Mouse (Mus musculus): ENCODE measurements around the gene Supt3.
A peak's percentile ranks its signal among the peaks of the same experiment; 100 is the strongest.

Gene Supt3

GRCm38 (mm10) chr17:45056894-45057293 lies 279.9 kb downstream of the Supt3 start:
- no peak for DNase-seq (ENCODE audit: low spot score)

- no peak for DNase-seq (ENCODE audit: low spot score)
These were observed 280.8 kb downstream of the Supt3 start for GRCm38 (mm10) chr17:45057780-45058179.

GRCm38 (mm10) chr17:45058566-45059363 lies 281.8 kb downstream of the Supt3 start:
- no peak for DNase-seq (ENCODE audit: low spot score)

- no peak for DNase-seq (ENCODE audit: low spot score)
These were observed 286.8 kb downstream of the Supt3 start for GRCm38 (mm10) chr17:45063776-45064175.

GRCm38 (mm10) chr17:45065465-45065864 lies 288.5 kb downstream of the Supt3 start:
- no peak for DNase-seq (ENCODE audit: low spot score)

GRCm38 (mm10) chr17:45067441-45067840 lies 290.5 kb downstream of the Supt3 start:
- DNase-seq (ENCODE audit: low spot score), result no peak

GRCm38 (mm10) chr17:45068321-45068720 lies 291.4 kb downstream of the Supt3 start:
- DNase-seq (ENCODE audit: low spot score), result peak; percentile 60

- DNase-seq (ENCODE audit: low spot score), result no peak
These were observed 295.8 kb downstream of the Supt3 start for GRCm38 (mm10) chr17:45072495-45073347.

GRCm38 (mm10) chr17:45073348-45073634 lies 296.3 kb downstream of the Supt3 start:
- DNase-seq (ENCODE audit: low spot score), result no peak

- no peak for DNase-seq (ENCODE audit: low spot score)
These were observed 296.8 kb downstream of the Supt3 start for GRCm38 (mm10) chr17:45073779-45074178.

- no peak for DNase-seq (ENCODE audit: low spot score)
These were observed 300.0 kb downstream of the Supt3 start for GRCm38 (mm10) chr17:45076951-45077350.

GRCm38 (mm10) chr17:45077921-45078640 lies 301.1 kb downstream of the Supt3 start:
- DNase-seq (ENCODE audit: low spot score), result no peak

- no peak for DNase-seq (ENCODE audit: low spot score)
These were observed 304.6 kb downstream of the Supt3 start for GRCm38 (mm10) chr17:45081521-45081920.

- DNase-seq (ENCODE audit: low spot score), result no peak
These were observed 305.1 kb downstream of the Supt3 start for GRCm38 (mm10) chr17:45081955-45082475.

- DNase-seq (ENCODE audit: low spot score), result no peak
These were observed 309.4 kb downstream of the Supt3 start for GRCm38 (mm10) chr17:45086361-45086760.

- DNase-seq (ENCODE audit: low spot score), result no peak
These were observed 310.1 kb downstream of the Supt3 start for GRCm38 (mm10) chr17:45087022-45087421.

GRCm38 (mm10) chr17:45101064-45101463 lies 324.1 kb downstream of the Supt3 start:
- DNase-seq (ENCODE audit: low spot score), result no peak

- DNase-seq (ENCODE audit: low spot score), result no peak
These were observed 338.4 kb downstream of the Supt3 start for GRCm38 (mm10) chr17:45115386-45115785.

GRCm38 (mm10) chr17:45118565-45119471 lies 341.9 kb downstream of the Supt3 start:
- peak; percentile 44 for DNase-seq (ENCODE audit: low spot score)

GRCm38 (mm10) chr17:45119609-45120201 lies 342.8 kb downstream of the Supt3 start:
- DNase-seq (ENCODE audit: low spot score), result no peak

GRCm38 (mm10) chr17:45123856-45124255 lies 346.9 kb downstream of the Supt3 start:
- no peak for DNase-seq (ENCODE audit: low spot score)

Measured in embryo, embryonic 10.5 days (tissue).